ENCODE assay signal across 31 mouse cellular contexts in genomic region chr10:42051069-42051468, GRCm38 (mm10). TPM values are rescaled to one million over a fixed set of nuclear protein-coding genes. Genes with fewer than 3 reads are reported as not detected.
DNase-seq lines count a peak whose midpoint lies in the region; ATAC-seq and TF ChIP-seq lines count a peak whose summit lies in the region.
"Had no signal": no experiment of that assay in that cellular context is flagged by ENCODE, and none has a peak within 500 bp of the region (broad histone marks: within the 10 kb centered on the region; RNA-seq: fewer than 3 reads in every experiment).

No protein-coding gene starts in this region.

- H3K4me1 ChIP-seq in liver, postnatal 0 days (ENCODE audit: insufficient read depth), result 0 out of 2 replicates have a peak, but pooled peaks cover 2% of the 10 kb centered on the region
- no peaks in the 10 kb centered on the region for H3K4me1 ChIP-seq in stomach, embryonic 14.5 days (ENCODE audit: control insufficient read depth, insufficient read depth, low read length)
- no peaks in the 10 kb centered on the region for H3K4me1 ChIP-seq in stomach, postnatal 0 days (replicated peaks; ENCODE audit: control insufficient read depth, insufficient read depth)
- H3K4me1 ChIP-seq in liver, embryonic 14.5 days (replicated peaks; ENCODE audit: control insufficient read depth in 2 of 2, insufficient read depth in 2 of 2, low read length in 1 of 2), result peaks cover 3 to 14% of the 10 kb centered on the region in 2 experiments
- H3K4me1 ChIP-seq in stomach, embryonic 16.5 days (ENCODE audit: control insufficient read depth, insufficient read depth, low read length), result no peaks in the 10 kb centered on the region
- H3K4me1 ChIP-seq: embryonic facial prominence, embryonic 13.5 days; forebrain, embryonic 12.5 days; midbrain, embryonic 12.5 days had no signal

- DNase-seq in liver, result peak; percentile 42
- DNase-seq in liver, postnatal 0 days, result no peak
- DNase-seq in stomach, postnatal 0 days (ENCODE audit: low spot score), result no peak
- no peak for DNase-seq in liver, embryonic 14.5 days (ENCODE audit: low read depth in 3 of 3, low spot score in 3 of 3)
- no peak for DNase-seq in adrenal gland, postnatal 25 days
- no peak for DNase-seq in right cerebral cortex, postnatal 4 days
- DNase-seq: adrenal gland, postnatal 14 days; cerebellum, adult 11-12 months; cerebellum, adult 9-11 months; embryo, embryonic 11 days; forebrain, postnatal 0 days; gastrocnemius, postnatal 10 days; heart, postnatal 14 days; kidney, adult 11 months; kidney, postnatal 25 days; lung, adult 18-20 months; thymus, postnatal 4 days had no signal

- WGBS in liver, postnatal 0 days (ENCODE audit: insufficient replicate concordance), result 49% methylated on average over 6 of the region's 6 CpGs
- WGBS in stomach, embryonic 14.5 days, result 71% methylated on average over 6 of the region's 6 CpGs
- 69% methylated on average over 6 of the region's 6 CpGs for WGBS in stomach, postnatal 0 days
- 16% methylated on average over 6 of the region's 6 CpGs for WGBS in liver, embryonic 14.5 days (ENCODE audit: insufficient replicate concordance)
- 66% methylated on average over 6 of the region's 6 CpGs for WGBS in stomach, embryonic 16.5 days

- H3K9me3 ChIP-seq in liver, postnatal 0 days (ENCODE audit: low read length), result no peaks in the 10 kb centered on the region
- no peaks in the 10 kb centered on the region for H3K9me3 ChIP-seq in stomach, embryonic 14.5 days (ENCODE audit: control insufficient read depth, low read depth, low read length)
- no peaks in the 10 kb centered on the region for H3K9me3 ChIP-seq in stomach, postnatal 0 days (ENCODE audit: control insufficient read depth, low read length)
- H3K9me3 ChIP-seq in liver, embryonic 14.5 days (ENCODE audit: control insufficient read depth, low read length), result no peaks in the 10 kb centered on the region
- no peaks in the 10 kb centered on the region for H3K9me3 ChIP-seq in stomach, embryonic 16.5 days (replicated peaks; ENCODE audit: control insufficient read depth, low read length)
- H3K9me3 ChIP-seq: embryonic facial prominence, embryonic 13.5 days; forebrain, embryonic 12.5 days; hindbrain, embryonic 10.5 days; kidney, embryonic 15.5 days; limb, embryonic 13.5 days; midbrain, embryonic 12.5 days; neural tube, embryonic 13.5 days had no signal

- no peak overlapping the region for H3K4me2 ChIP-seq in liver, postnatal 0 days (ENCODE audit: low read depth, low read length)
- no peak overlapping the region for H3K4me2 ChIP-seq in stomach, embryonic 14.5 days (replicated peaks; ENCODE audit: low read depth, low read length)
- no peak overlapping the region for H3K4me2 ChIP-seq in stomach, postnatal 0 days (replicated peaks; ENCODE audit: low read depth)
- H3K4me2 ChIP-seq in liver, embryonic 14.5 days (ENCODE audit: low read depth), result peak overlapping the region; percentile 9
- no peak overlapping the region for H3K4me2 ChIP-seq in stomach, embryonic 16.5 days (ENCODE audit: low read depth, low read length)
- H3K4me2 ChIP-seq: embryonic facial prominence, embryonic 13.5 days; forebrain, embryonic 12.5 days; kidney, embryonic 15.5 days; limb, embryonic 13.5 days; midbrain, embryonic 12.5 days; neural tube, embryonic 13.5 days had no signal

- no peak overlapping the region for H3K9ac ChIP-seq in liver, postnatal 0 days (replicated peaks)
- H3K9ac ChIP-seq in stomach, embryonic 14.5 days (replicated peaks; ENCODE audit: low read depth, low read length), result no peak overlapping the region
- H3K9ac ChIP-seq in stomach, postnatal 0 days (ENCODE audit: low read length), result no peak overlapping the region
- no peak overlapping the region for H3K9ac ChIP-seq in liver, embryonic 14.5 days (replicated peaks)
- H3K9ac ChIP-seq in stomach, embryonic 16.5 days (ENCODE audit: low read length), result no peak overlapping the region
- H3K9ac ChIP-seq: embryonic facial prominence, embryonic 13.5 days; forebrain, embryonic 12.5 days; forebrain, postnatal 0 days; kidney, embryonic 15.5 days; limb, embryonic 13.5 days; midbrain, embryonic 12.5 days; neural tube, embryonic 13.5 days had no signal

- no peak for TF ChIP-seq CTCF in liver, postnatal 0 days (IDR thresholded peaks at IDR 0.05; ENCODE audit: low read depth)
- no peak for TF ChIP-seq CTCF in stomach, postnatal 0 days (IDR thresholded peaks at IDR 0.05; ENCODE audit: low read depth)
- no peak for TF ChIP-seq CTCF in liver, embryonic 14.5 days (IDR thresholded peaks at IDR 0.05; ENCODE audit: low read depth)

- H3K36me3 ChIP-seq in liver, postnatal 0 days (replicated peaks; ENCODE audit: insufficient read depth, low read length), result no peaks in the 10 kb centered on the region
- H3K36me3 ChIP-seq in stomach, embryonic 14.5 days (ENCODE audit: control insufficient read depth, insufficient read depth, low read length), result no peaks in the 10 kb centered on the region
- H3K36me3 ChIP-seq in stomach, postnatal 0 days (ENCODE audit: control insufficient read depth, insufficient read depth, low read length), result no peaks in the 10 kb centered on the region
- H3K36me3 ChIP-seq in liver, embryonic 14.5 days (replicated peaks; ENCODE audit: control insufficient read depth, insufficient read depth, low read depth), result no peaks in the 10 kb centered on the region
- H3K36me3 ChIP-seq in stomach, embryonic 16.5 days (ENCODE audit: control insufficient read depth, insufficient read depth, low read length), result no peaks in the 10 kb centered on the region
- H3K36me3 ChIP-seq: embryonic facial prominence, embryonic 13.5 days; forebrain, embryonic 12.5 days; hindbrain, embryonic 10.5 days; kidney, embryonic 15.5 days; limb, embryonic 13.5 days; midbrain, embryonic 12.5 days; neural tube, embryonic 13.5 days had no signal

- no peak for TF ChIP-seq EP300 in liver, postnatal 0 days (IDR thresholded peaks at IDR 0.05; ENCODE audit: low read depth)
- no peak for TF ChIP-seq EP300 in stomach, postnatal 0 days (optimal IDR thresholded peaks at IDR 0.05)
- no peak for TF ChIP-seq EP300 in liver, embryonic 14.5 days (IDR thresholded peaks at IDR 0.05; ENCODE audit: low read depth)

- no peak overlapping the region for H3K27ac ChIP-seq in liver, postnatal 0 days (ENCODE audit: low read depth)
- no peak overlapping the region for H3K27ac ChIP-seq in stomach, embryonic 14.5 days (ENCODE audit: low read length)
- no peak overlapping the region for H3K27ac ChIP-seq in stomach, postnatal 0 days (replicated peaks)
- no peak overlapping the region for H3K27ac ChIP-seq in liver, embryonic 14.5 days
- no peak overlapping the region for H3K27ac ChIP-seq in stomach, embryonic 16.5 days (ENCODE audit: low read length)
- H3K27ac ChIP-seq: embryonic facial prominence, embryonic 13.5 days; forebrain, embryonic 12.5 days; hindbrain, embryonic 10.5 days; hindbrain, postnatal 0 days; kidney, embryonic 15.5 days; limb, embryonic 13.5 days; midbrain, embryonic 12.5 days; neural tube, embryonic 13.5 days had no signal

- H3K27me3 ChIP-seq in liver, postnatal 0 days (ENCODE audit: insufficient read depth, low read length), result no peaks in the 10 kb centered on the region
- no peaks in the 10 kb centered on the region for H3K27me3 ChIP-seq in stomach, embryonic 14.5 days (ENCODE audit: control insufficient read depth, insufficient read depth, low read length)
- H3K27me3 ChIP-seq in stomach, postnatal 0 days (ENCODE audit: control insufficient read depth, insufficient read depth, low read length), result no peaks in the 10 kb centered on the region
- no peaks in the 10 kb centered on the region for H3K27me3 ChIP-seq in liver, embryonic 14.5 days (ENCODE audit: control insufficient read depth, insufficient read depth, low read length)
- no peaks in the 10 kb centered on the region for H3K27me3 ChIP-seq in stomach, embryonic 16.5 days (ENCODE audit: control insufficient read depth, insufficient read depth, low read length)
- H3K27me3 ChIP-seq: embryonic facial prominence, embryonic 13.5 days; forebrain, embryonic 12.5 days; kidney, embryonic 15.5 days; limb, embryonic 13.5 days; midbrain, embryonic 12.5 days; neural tube, embryonic 13.5 days had no signal

- no peak for ATAC-seq in liver, postnatal 0 days
- peak; percentile 71; the same call in 1 of the 2 replicates for ATAC-seq in stomach, embryonic 14.5 days (ENCODE audit: insufficient number of reproducible peaks, insufficient read depth, low FRiP score, low read depth)
- no peak for ATAC-seq in stomach, postnatal 0 days (ENCODE audit: low FRiP score, low TSS enrichment)
- ATAC-seq in liver, embryonic 14.5 days (ENCODE audit: insufficient read depth), result peak; percentile 40; the same call in 1 of the 2 replicates
- ATAC-seq in stomach, embryonic 16.5 days (ENCODE audit: insufficient read depth, low FRiP score), result 0 out of 2 replicates have a peak, but pooled peaks have one; percentile 25
- ATAC-seq: forebrain, postnatal 0 days; hindbrain, postnatal 0 days had no signal

- H3K4me3 ChIP-seq in liver, postnatal 0 days (ENCODE audit: low read depth, low read length), result no peak overlapping the region
- no peak overlapping the region for H3K4me3 ChIP-seq in stomach, embryonic 14.5 days (ENCODE audit: low read depth, low read length)
- no peak overlapping the region for H3K4me3 ChIP-seq in stomach, postnatal 0 days (ENCODE audit: low read depth, low read length)
- no peak overlapping the region for H3K4me3 ChIP-seq in liver, embryonic 14.5 days (ENCODE audit: insufficient read depth in 1 of 2, low read depth in 2 of 2, low read length in 2 of 2)
- H3K4me3 ChIP-seq in stomach, embryonic 16.5 days (replicated peaks; ENCODE audit: low read length), result no peak overlapping the region
- H3K4me3 ChIP-seq: embryonic facial prominence, embryonic 13.5 days; erythroblast, embryonic 14.5 days; forebrain, embryonic 12.5 days; hindbrain, embryonic 10.5 days; kidney, embryonic 15.5 days; limb, embryonic 13.5 days; midbrain, embryonic 12.5 days; myocyte; neural tube, embryonic 13.5 days had no signal

RNA-seq across cellular contexts. Expression of gene Armc2, which starts 32.8 kb away (rescaled TPM):
- 0.07 and 0.21 TPM in 2 replicates for polyA plus RNA-seq in liver, postnatal 0 days (2015; fragmentation: Nextera tagmentation; extraction: Ambion mirVana)
- 1.9 and 2.2 TPM in 2 replicates for polyA plus RNA-seq in stomach, embryonic 14.5 days (2014; fragmentation: Nextera tagmentation; extraction: Ambion mirVana)
- 1.5 and 1.8 TPM in 2 replicates for polyA plus RNA-seq in stomach, postnatal 0 days (2015; fragmentation: Nextera tagmentation; extraction: Ambion mirVana)
- 0.10 and 0.12 TPM in 2 replicates for polyA plus RNA-seq in liver, embryonic 14.5 days (2012; rRNA removed)
- polyA plus RNA-seq in liver, embryonic 14.5 days (2014; fragmentation: Nextera tagmentation; extraction: Ambion mirVana), result 0.08 TPM in 1 of 2 replicates, not detected in the other
- 2.3 and 2.9 TPM in 2 replicates for polyA plus RNA-seq in stomach, embryonic 16.5 days (2015; fragmentation: Nextera tagmentation; extraction: Ambion mirVana)
- 1.2 and 2.9 TPM in 2 replicates for total RNA-seq in adrenal gland, postnatal 25 days (2021)
- total RNA-seq: granulocyte monocyte progenitor cell, adult 5-6 weeks; megakaryocyte, adult 5-6 weeks had no signal
- polyA plus RNA-seq: erythroblast, embryonic 14.5 days had no signal

Comparison
In these comparisons a context has a peak if more than half of its experiments do, and no peak if none do; other contexts are left out.
1. ATAC-seq: peak in stomach, embryonic 14.5 days (single experiment), liver, embryonic 14.5 days (single experiment) and stomach, embryonic 16.5 days (single experiment); none in liver, postnatal 0 days (single experiment) and stomach, postnatal 0 days (single experiment).